Comparison of ENCODE assay signal across 14 mouse cellular contexts in the genomic region with DNA sequence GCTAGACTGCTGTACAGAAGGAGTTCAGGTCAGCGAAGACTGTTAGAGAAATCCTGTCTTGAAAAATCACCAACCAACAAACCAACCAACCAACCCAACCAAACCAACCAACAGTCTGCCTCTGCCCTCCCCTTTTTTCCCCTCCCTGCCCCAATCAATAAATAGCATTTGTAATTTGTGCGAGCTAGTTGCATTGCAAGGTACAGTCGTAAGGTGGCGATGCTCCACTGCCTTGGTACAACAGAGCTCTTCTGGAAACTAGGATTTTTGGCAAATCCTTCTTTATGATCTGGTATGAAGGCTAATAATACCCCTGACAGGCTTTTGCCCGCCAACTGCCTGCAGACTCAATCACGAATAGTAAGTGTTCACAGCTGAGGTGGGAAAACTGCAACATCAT. TPM values are rescaled to one million over a fixed set of nuclear protein-coding genes. Genes with fewer than 3 reads are reported as not detected.
DNase-seq lines count a peak whose midpoint lies in the region; ATAC-seq and TF ChIP-seq lines count a peak whose summit lies in the region.
"Had no signal": no experiment of that assay in that cellular context is flagged by ENCODE, and none has a peak within 500 bp of the region (broad histone marks: within the 10 kb centered on the region; RNA-seq: fewer than 3 reads in every experiment).

No protein-coding gene starts in this region.

- TF ChIP-seq CTCF in lung, embryonic 14.5 days (IDR thresholded peaks at IDR 0.05; ENCODE audit: low read depth): 0 out of 2 replicates have a peak, but pooled peaks have one; percentile 5

- H3K4me2 ChIP-seq in lung, embryonic 14.5 days: no peak overlapping the region
- H3K4me2 ChIP-seq: kidney, embryonic 15.5 days had no signal

- peak; percentile 64 for ATAC-seq in frontal cortex, adult (ENCODE audit: low TSS enrichment)
- no peak for ATAC-seq in lung, embryonic 14.5 days (ENCODE audit: insufficient read depth)
- 0 out of 2 replicates have a peak, but pooled peaks have one; percentile 30 for ATAC-seq in megakaryocyte progenitor cell, adult 5-6 weeks (replicated peaks; ENCODE audit: poor library complexity)

- no peak overlapping the region for H3K27ac ChIP-seq in lung, embryonic 14.5 days (ENCODE audit: low read depth)
- H3K27ac ChIP-seq: kidney, embryonic 15.5 days had no signal

- H3K4me1 ChIP-seq in lung, embryonic 14.5 days (ENCODE audit: insufficient read depth): no peaks in the 10 kb centered on the region
- H3K4me1 ChIP-seq: kidney, embryonic 15.5 days had no signal

- DNase-seq in frontal cortex, postnatal 14 days (ENCODE audit: low spot score in 2 of 2): no peak
- no peak for DNase-seq in lung, embryonic 14.5 days
- DNase-seq in lung, postnatal 10 days: no peak
- peak; percentile 62 for DNase-seq in brain, adult 2 months (ENCODE audit: low read depth, low spot score)
- DNase-seq in neural tube, embryonic 10.5 days (ENCODE audit: extremely low spot score, low spot score): no peak
- DNase-seq: gastrocnemius, postnatal 25 days; lung, postnatal 4 days had no signal

- WGBS in lung, embryonic 14.5 days: 53% methylated on average over 6 of the region's 6 CpGs

- H3K36me3 ChIP-seq in lung, embryonic 14.5 days (ENCODE audit: insufficient read depth): no peaks in the 10 kb centered on the region
- H3K36me3 ChIP-seq: kidney, embryonic 15.5 days had no signal

- no peaks in the 10 kb centered on the region for H3K27me3 ChIP-seq in lung, embryonic 14.5 days (ENCODE audit: insufficient read depth, low read length)
- H3K27me3 ChIP-seq: kidney, embryonic 15.5 days had no signal

- no peak overlapping the region for H3K9ac ChIP-seq in lung, embryonic 14.5 days
- H3K9ac ChIP-seq: kidney, embryonic 15.5 days had no signal

- no peaks in the 10 kb centered on the region for H3K9me3 ChIP-seq in lung, embryonic 14.5 days (ENCODE audit: low read depth, low read length)
- H3K9me3 ChIP-seq: kidney, embryonic 15.5 days had no signal

- H3K4me3 ChIP-seq in lung, embryonic 14.5 days (ENCODE audit: low read depth, low read length): no peak overlapping the region
- H3K4me3 ChIP-seq: erythroblast, embryonic 14.5 days; kidney, embryonic 15.5 days had no signal

RNA-seq across cellular contexts. Expression of a gene that starts 16.0 kb away (rescaled TPM):
- polyA plus RNA-seq in lung, embryonic 14.5 days (2014; fragmentation: Nextera tagmentation; extraction: Ambion mirVana): 14.0 and 14.9 TPM in 2 replicates
- 14.6 and 14.9 TPM in 2 replicates for total RNA-seq in megakaryocyte progenitor cell, adult 5-6 weeks (2015)
- 5.7 TPM in 2 replicates for total RNA-seq in megakaryocyte progenitor cell, adult 5-6 weeks (2017)

RNA-seq across cellular contexts. Expression of a gene that starts 41.4 kb away (rescaled TPM):
- not detected in 2 replicates for polyA plus RNA-seq in lung, embryonic 14.5 days (2014; fragmentation: Nextera tagmentation; extraction: Ambion mirVana)
- total RNA-seq in megakaryocyte progenitor cell, adult 5-6 weeks (2015): not detected in 2 replicates
- total RNA-seq in megakaryocyte progenitor cell, adult 5-6 weeks (2017): not detected in 2 replicates
- total RNA-seq: gastrocnemius, postnatal 25 days; hematopoietic stem cell, adult 5-6 weeks; left cerebral cortex, postnatal 10 days; MEL had no signal
- polyA plus RNA-seq: erythroblast, embryonic 14.5 days; kidney, embryonic 15.5 days had no signal

RNA-seq across cellular contexts. Expression of a gene that starts 52.5 kb away (rescaled TPM):
- polyA plus RNA-seq in lung, embryonic 14.5 days (2014; fragmentation: Nextera tagmentation; extraction: Ambion mirVana): not detected in 2 replicates
- total RNA-seq in megakaryocyte progenitor cell, adult 5-6 weeks (2015): not detected in 2 replicates
- total RNA-seq in megakaryocyte progenitor cell, adult 5-6 weeks (2017): not detected in 2 replicates
- total RNA-seq: gastrocnemius, postnatal 25 days; hematopoietic stem cell, adult 5-6 weeks; left cerebral cortex, postnatal 10 days; MEL had no signal
- polyA plus RNA-seq: erythroblast, embryonic 14.5 days; kidney, embryonic 15.5 days had no signal
